Comparison of ENCODE assay signal across 22 mouse cellular contexts in genomic region chr1:107015210-107015609, GRCm38 (mm10). TPM values are rescaled to one million over a fixed set of nuclear protein-coding genes. Genes with fewer than 3 reads are reported as not detected.
"Had no signal": no experiment of that assay in that cellular context is flagged by ENCODE, and none has a peak within 500 bp of the region (broad histone marks: within the 10 kb centered on the region; RNA-seq: fewer than 3 reads in every experiment).

No protein-coding gene starts in this region.

- H3K27ac ChIP-seq: kidney, embryonic 15.5 days; limb, embryonic 10.5 days; limb, embryonic 13.5 days; liver, embryonic 13.5 days; midbrain, embryonic 15.5 days; neural tube, embryonic 12.5 days; neural tube, embryonic 15.5 days; stomach, embryonic 15.5 days had no signal

- H3K4me3 ChIP-seq: kidney, embryonic 15.5 days; limb, embryonic 10.5 days; limb, embryonic 13.5 days; liver, embryonic 13.5 days; megakaryocyte, embryonic 14.5 days; midbrain, embryonic 15.5 days; neural tube, embryonic 12.5 days; neural tube, embryonic 15.5 days; stomach, embryonic 15.5 days had no signal

- ATAC-seq: intestine, postnatal 0 days had no signal

- H3K27me3 ChIP-seq: kidney, embryonic 15.5 days; limb, embryonic 13.5 days; liver, embryonic 13.5 days; midbrain, embryonic 15.5 days; neural tube, embryonic 12.5 days; neural tube, embryonic 15.5 days; stomach, embryonic 15.5 days had no signal

- H3K36me3 ChIP-seq: kidney, embryonic 15.5 days; limb, embryonic 10.5 days; limb, embryonic 13.5 days; liver, embryonic 13.5 days; midbrain, embryonic 15.5 days; neural tube, embryonic 12.5 days; neural tube, embryonic 15.5 days; stomach, embryonic 15.5 days had no signal

- H3K9me3 ChIP-seq: kidney, embryonic 15.5 days; limb, embryonic 10.5 days; limb, embryonic 13.5 days; liver, embryonic 13.5 days; megakaryocyte, embryonic 14.5 days; midbrain, embryonic 15.5 days; neural tube, embryonic 12.5 days; neural tube, embryonic 15.5 days; stomach, embryonic 15.5 days had no signal

- H3K4me1 ChIP-seq: kidney, embryonic 15.5 days; limb, embryonic 10.5 days; limb, embryonic 13.5 days; liver, embryonic 13.5 days; megakaryocyte, embryonic 14.5 days; midbrain, embryonic 15.5 days; neural tube, embryonic 12.5 days; neural tube, embryonic 15.5 days; stomach, embryonic 15.5 days had no signal

- DNase-seq: liver, embryonic 13.5 days; lung, adult 2 months; lung, postnatal 14 days had no signal

RNA-seq across cellular contexts. Expression of gene Serpinb13, which starts 34.4 kb away (rescaled TPM):
- total RNA-seq: layer of hippocampus, adult 8-10 months; layer of hippocampus, postnatal 10 days; layer of hippocampus, postnatal 36 days; left cerebral cortex, adult 8-10 months; left cerebral cortex, postnatal 25 days; liver, adult 2 months had no signal
- polyA plus RNA-seq: intestine, postnatal 0 days; kidney, adult 2 months; kidney, embryonic 15.5 days; limb, embryonic 10.5 days; limb, embryonic 13.5 days; liver, adult 2 months; liver, embryonic 13.5 days; liver, embryonic 16.5 days; lung, embryonic 16.5 days; midbrain, embryonic 11.5 days; midbrain, embryonic 15.5 days; neural tube, embryonic 12.5 days; neural tube, embryonic 15.5 days; stomach, embryonic 15.5 days had no signal

RNA-seq across cellular contexts. Expression of gene Serpinb3a, which starts 36.9 kb away (rescaled TPM):
- total RNA-seq: layer of hippocampus, adult 8-10 months; layer of hippocampus, postnatal 10 days; layer of hippocampus, postnatal 36 days; left cerebral cortex, adult 8-10 months; left cerebral cortex, postnatal 25 days; liver, adult 2 months had no signal
- polyA plus RNA-seq: intestine, postnatal 0 days; kidney, adult 2 months; kidney, embryonic 15.5 days; limb, embryonic 10.5 days; liver, adult 2 months; liver, embryonic 13.5 days; liver, embryonic 16.5 days; lung, embryonic 16.5 days; midbrain, embryonic 11.5 days; midbrain, embryonic 15.5 days; neural tube, embryonic 12.5 days; neural tube, embryonic 15.5 days had no signal
